Mouse (Mus musculus) intestine, embryonic 16.5 days (tissue): ENCODE results near the gene Chad. TPM values are rescaled to one million over a fixed set of nuclear protein-coding genes. Genes with fewer than 3 reads are reported as not detected.

Source experiments
- ATAC-seq: fragments of 200-750 bp; cut with Nextera tagmentation; 2 replicates; pipeline ENCODE4 v1.8.0; 2017; ENCODE audit warnings: moderate TSS enrichment, moderate library complexity
- H3K27ac ChIP-seq: fragments of 300-500 bp; sonication (generic); 2 replicates; pipeline ENCODE4 v1.5.1; 2014; ENCODE audit warnings: mild to moderate bottlenecking, low read length
- H3K27me3 ChIP-seq: fragments of 300-500 bp; sonication (generic); replicated peaks from 2 replicates; pipeline ENCODE4 v1.6.1; 2014; ENCODE audit warnings: low read length, control low read depth, mixed read lengths; ENCODE audit not compliant: control insufficient read depth, insufficient read depth
- H3K36me3 ChIP-seq: fragments of 300-500 bp; sonication (generic); 2 replicates; pipeline ENCODE4 v1.6.1; 2014; ENCODE audit warnings: low read length, control low read depth; ENCODE audit not compliant: control insufficient read depth, insufficient read depth
- H3K4me1 ChIP-seq: fragments of 300-500 bp; sonication (generic); 2 replicates; pipeline ENCODE4 v1.6.1; 2014; ENCODE audit warnings: low read length, control low read depth, mixed read lengths; ENCODE audit not compliant: control insufficient read depth, insufficient read depth
- H3K4me2 ChIP-seq: fragments of 300-500 bp; sonication (generic); 2 replicates; pipeline ENCODE4 v1.6.1; 2014; ENCODE audit warnings: low read depth, low read length, control low read depth
- H3K4me3 ChIP-seq: fragments of 300-500 bp; sonication (generic); 2 replicates; pipeline ENCODE4 v1.5.1; 2014; ENCODE audit warnings: mild to moderate bottlenecking, low read length
- H3K9ac ChIP-seq: fragments of 300-500 bp; sonication (generic); 2 replicates; pipeline ENCODE4 v1.6.1; 2014; ENCODE audit warnings: low read depth, low read length
- H3K9me3 ChIP-seq: fragments of 300-500 bp; sonication (generic); 2 replicates; pipeline ENCODE4 v1.6.1; 2016; ENCODE audit warnings: low read length, control low read depth; ENCODE audit not compliant: control insufficient read depth
- WGBS: fragments of 180-500 bp; shearing (Covaris S2); extraction: QIAGEN DNeasy Blood & Tissue Kit; methylation state at CpG from one replicate; pipeline ENCODE4 v1.1.7; 2014; 5-methylcytosine and 5-hydroxymethylcytosine counted together
- polyA plus RNA-seq: library from polyadenylated mRNA; unstranded; fragments of >200 nt; fragmentation: Nextera tagmentation; extraction: Ambion mirVana; gene quantifications from 2 replicates; pipeline ENCODE4 v1.2.1, GENCODE M21; 2015

The Chad gene
- polyA plus RNA-seq, 1 experiment from 2014 or later, result 1.6 TPM

GRCm38 (mm10) chr11:94543932-94544331 is 20.9 kb upstream of the Chad start:
- Histone ChIP-seq H3K36me3 (no peaks in the 10 kb centered on the region), H3K27me3 (no peaks in the 10 kb centered on the region), H3K9ac (no peak overlapping the region), H3K9me3 (no peaks in the 10 kb centered on the region), H3K27ac (no peak overlapping the region), H3K4me1 (no peaks in the 10 kb centered on the region), H3K4me3 (no peak overlapping the region), H3K4me2 (0 out of 2 replicates have a peak overlapping the region, but pooled peaks have one; percentile 13)
- ATAC-seq, result no peak
- 38% methylated on average over 9 of the region's 9 CpGs for WGBS

GRCm38 (mm10) chr11:94544422-94544821 is 20.4 kb upstream of the Chad start:
- H3K36me3 ChIP-seq, result no peaks in the 10 kb centered on the region
- no peak overlapping the region for H3K4me3 ChIP-seq
- H3K4me1 ChIP-seq, result no peaks in the 10 kb centered on the region
- no peak for ATAC-seq
- H3K27me3 ChIP-seq, result no peaks in the 10 kb centered on the region
- H3K27ac ChIP-seq, result no peak overlapping the region
- H3K9me3 ChIP-seq, result no peaks in the 10 kb centered on the region
- WGBS, result 53% methylated on average over 18 of the region's 18 CpGs
- H3K4me2 ChIP-seq, result 0 out of 2 replicates have a peak overlapping the region, but pooled peaks have one; percentile 13
- H3K9ac ChIP-seq, result no peak overlapping the region

GRCm38 (mm10) chr11:94546381-94546780 is 18.5 kb upstream of the Chad start:
- WGBS, result 91% methylated on average over 5 of the region's 5 CpGs
- Histone ChIP-seq H3K4me2 (no peak overlapping the region), H3K27me3 (no peaks in the 10 kb centered on the region), H3K27ac (no peak overlapping the region), H3K9ac (no peak overlapping the region), H3K4me1 (no peaks in the 10 kb centered on the region; the same call in 1 of the 2 replicates), H3K9me3 (no peaks in the 10 kb centered on the region), H3K4me3 (no peak overlapping the region), H3K36me3 (no peaks in the 10 kb centered on the region)
- ATAC-seq, result no peak

GRCm38 (mm10) chr11:94547271-94547670 is 17.6 kb upstream of the Chad start:
- H3K9ac ChIP-seq, result no peak overlapping the region
- ATAC-seq, result no peak
- 92% methylated on average over 6 of the region's 6 CpGs for WGBS

GRCm38 (mm10) chr11:94548041-94548784 is 16.6 kb upstream of the Chad start:
- 12% methylated on average over 24 of the region's 24 CpGs for WGBS
- H3K36me3 ChIP-seq, result no peaks in the 10 kb centered on the region
- no peaks in the 10 kb centered on the region for H3K9me3 ChIP-seq
- H3K4me2 ChIP-seq, result peak overlapping the region; percentile 85
- no peaks in the 10 kb centered on the region for H3K27me3 ChIP-seq
- 0 out of 2 replicates have a peak overlapping the region, but pooled peaks have one; percentile 86 for H3K27ac ChIP-seq
- ATAC-seq, result peak; percentile 38
- peak overlapping the region; percentile 81 for H3K4me3 ChIP-seq
- peak overlapping the region; percentile 88 for H3K9ac ChIP-seq
- H3K4me1 ChIP-seq, result no peaks in the 10 kb centered on the region; the same call in 1 of the 2 replicates

More at GRCm38 (mm10) chr11:94547271-94547670, 17.6 kb upstream of the Chad start:
- Histone ChIP-seq H3K27me3 (no peaks in the 10 kb centered on the region), H3K36me3 (no peaks in the 10 kb centered on the region), H3K27ac (no peak overlapping the region), H3K4me1 (no peaks in the 10 kb centered on the region; the same call in 1 of the 2 replicates), H3K4me3 (no peak overlapping the region), H3K4me2 (no peak overlapping the region), H3K9me3 (no peaks in the 10 kb centered on the region)

- peak within 1 kb of the TSS; percentile 86 for H3K27ac ChIP-seq
- 4% methylated on average over 49 of the region's 49 CpGs for WGBS
- peak; percentile 86 for ATAC-seq
- H3K36me3 ChIP-seq, result no peaks in the 10 kb centered on the region
- H3K4me2 ChIP-seq, result peak within 1 kb of the TSS; percentile 85
- peak within 1 kb of the TSS; percentile 88 for H3K9ac ChIP-seq
- H3K27me3 ChIP-seq, result no peaks in the 10 kb centered on the region
- H3K4me3 ChIP-seq, result peak within 1 kb of the TSS; percentile 81
- no peaks in the 10 kb centered on the region; the same call in 1 of the 2 replicates for H3K4me1 ChIP-seq
- no peaks in the 10 kb centered on the region for H3K9me3 ChIP-seq
These were observed 15.8 kb upstream of the Chad start, which contains the start of gene Rsad1 for GRCm38 (mm10) chr11:94548888-94549690. Gene Rsad1, minus strand, starts transcription at chr11:94549255.

GRCm38 (mm10) chr11:94549691-94550441 is 15.0 kb upstream of the Chad start:
- Histone ChIP-seq H3K36me3 (no peaks in the 10 kb centered on the region), H3K9me3 (no peaks in the 10 kb centered on the region), H3K4me1 (no peaks in the 10 kb centered on the region; the same call in 1 of the 2 replicates), H3K27me3 (no peaks in the 10 kb centered on the region), H3K9ac (no peak overlapping the region), H3K4me2 (no peak overlapping the region), H3K4me3 (no peak overlapping the region), H3K27ac (no peak overlapping the region)
- 60% methylated on average over 10 of the region's 10 CpGs for WGBS
- no peak for ATAC-seq

- peak overlapping the region; percentile 15; the same call in 1 of the 2 replicates for H3K27ac ChIP-seq
- H3K27me3 ChIP-seq, result no peaks in the 10 kb centered on the region
- H3K4me2 ChIP-seq, result no peak overlapping the region
- H3K4me1 ChIP-seq, result no peaks in the 10 kb centered on the region; the same call in 1 of the 2 replicates
- H3K4me3 ChIP-seq, result no peak overlapping the region
- WGBS, result 77% methylated on average over 5 of the region's 5 CpGs
- H3K9ac ChIP-seq, result no peak overlapping the region
- no peaks in the 10 kb centered on the region for H3K36me3 ChIP-seq
- no peak for ATAC-seq
- H3K9me3 ChIP-seq, result no peaks in the 10 kb centered on the region
These were observed 14.5 kb upstream of the Chad start for GRCm38 (mm10) chr11:94550442-94550744.

- Histone ChIP-seq H3K9ac (no peak overlapping the region), H3K36me3 (no peaks in the 10 kb centered on the region), H3K9me3 (no peaks in the 10 kb centered on the region), H3K27ac (no peak overlapping the region), H3K4me1 (no peaks in the 10 kb centered on the region), H3K4me2 (no peak overlapping the region), H3K27me3 (no peaks in the 10 kb centered on the region), H3K4me3 (no peak overlapping the region)
- 73% methylated on average over 3 of the region's 3 CpGs for WGBS
- no peak for ATAC-seq
These were observed 6.6 kb upstream of the Chad start for GRCm38 (mm10) chr11:94558226-94558625.
